ENCODE assay signal across 31 mouse cellular contexts in genomic region chr7:119618209-119618935, GRCm38 (mm10). TPM values are rescaled to one million over a fixed set of nuclear protein-coding genes. Genes with fewer than 3 reads are reported as not detected.
DNase-seq lines count a peak whose midpoint lies in the region; ATAC-seq and TF ChIP-seq lines count a peak whose summit lies in the region.
"Had no signal": no experiment of that assay in that cellular context is flagged by ENCODE, and none has a peak within 500 bp of the region (broad histone marks: within the 10 kb centered on the region; RNA-seq: fewer than 3 reads in every experiment).

No protein-coding gene starts in this region.

- H3K4me1 ChIP-seq in kidney, embryonic 15.5 days: no peaks in the 10 kb centered on the region
- no peaks in the 10 kb centered on the region for H3K4me1 ChIP-seq in ES-E14 (ENCODE audit: control insufficient read depth in 2 of 2, insufficient read depth in 2 of 2, low read length in 2 of 2, poor library complexity in 1 of 2)
- peaks cover 13% of the 10 kb centered on the region for H3K4me1 ChIP-seq in liver, postnatal 0 days (ENCODE audit: insufficient read depth)
- H3K4me1 ChIP-seq: embryonic facial prominence, embryonic 13.5 days; forebrain, embryonic 13.5 days; hindbrain, embryonic 13.5 days; liver, embryonic 13.5 days; midbrain, embryonic 12.5 days; stomach, embryonic 15.5 days had no signal

- H3K36me3 ChIP-seq in kidney, embryonic 15.5 days: no peaks in the 10 kb centered on the region
- no peaks in the 10 kb centered on the region for H3K36me3 ChIP-seq in ES-E14 (ENCODE audit: control insufficient read depth, insufficient read depth, low read length, poor library complexity, severe bottlenecking)
- H3K36me3 ChIP-seq in liver, postnatal 0 days (replicated peaks; ENCODE audit: insufficient read depth, low read length): 0 out of 2 replicates have a peak, but pooled peaks cover 2% of the 10 kb centered on the region
- H3K36me3 ChIP-seq: embryonic facial prominence, embryonic 13.5 days; hindbrain, embryonic 13.5 days; liver, embryonic 13.5 days; midbrain, embryonic 12.5 days; stomach, embryonic 15.5 days had no signal

- no peak overlapping the region for H3K4me2 ChIP-seq in kidney, embryonic 15.5 days
- peak overlapping the region; percentile 63 for H3K4me2 ChIP-seq in liver, postnatal 0 days (ENCODE audit: low read depth, low read length)
- H3K4me2 ChIP-seq: embryonic facial prominence, embryonic 13.5 days; forebrain, embryonic 13.5 days; hindbrain, embryonic 13.5 days; liver, embryonic 13.5 days; midbrain, embryonic 12.5 days; stomach, embryonic 15.5 days had no signal

- no peaks in the 10 kb centered on the region for H3K27me3 ChIP-seq in kidney, embryonic 15.5 days
- H3K27me3 ChIP-seq in liver, postnatal 0 days (ENCODE audit: insufficient read depth, low read length): no peaks in the 10 kb centered on the region
- H3K27me3 ChIP-seq: embryonic facial prominence, embryonic 13.5 days; forebrain, embryonic 13.5 days; hindbrain, embryonic 13.5 days; liver, embryonic 13.5 days; midbrain, embryonic 12.5 days; stomach, embryonic 15.5 days had no signal

- H3K4me3 ChIP-seq in kidney, embryonic 15.5 days (replicated peaks): no peak overlapping the region
- H3K4me3 ChIP-seq in ES-E14 (ENCODE audit: insufficient read depth in 1 of 2, low read depth in 1 of 2, low read length in 2 of 2, poor library complexity in 1 of 2, severe bottlenecking in 1 of 2): no peak overlapping the region
- peak overlapping the region; percentile 29 for H3K4me3 ChIP-seq in liver, postnatal 0 days (ENCODE audit: low read depth, low read length)
- H3K4me3 ChIP-seq: embryonic facial prominence, embryonic 13.5 days; erythroblast, embryonic 14.5 days; forebrain, embryonic 13.5 days; hindbrain, embryonic 13.5 days; left cerebral cortex, adult 2 months; liver, embryonic 13.5 days; midbrain, embryonic 12.5 days; stomach, embryonic 15.5 days had no signal

- TF ChIP-seq EP300 in liver, postnatal 0 days (IDR thresholded peaks at IDR 0.05; ENCODE audit: low read depth): no peak

- no peak for TF ChIP-seq CTCF in liver, postnatal 0 days (IDR thresholded peaks at IDR 0.05; ENCODE audit: low read depth)

- peak; percentile 9 for DNase-seq in adrenal gland, postnatal 10 days
- DNase-seq in adrenal gland, adult (ENCODE audit: inconsistent age in 2 of 2, low spot score in 1 of 2): no peak
- DNase-seq in kidney, adult 8-10 months: peak; percentile 61 to 73
- DNase-seq in ES-E14 (ENCODE audit: low read depth, low spot score): no peak
- no peak for DNase-seq in liver, postnatal 0 days
- DNase-seq in urinary bladder, postnatal 14 days (ENCODE audit: low spot score): no peak
- DNase-seq: adrenal gland, adult 8-10 months; cerebellum, adult 8-10 months; cerebellum, postnatal 36 days; embryo, embryonic 11 days; gastrocnemius, postnatal 36 days; heart, postnatal 36 days; liver, embryonic 13.5 days; thymus, postnatal 25 days had no signal

- ATAC-seq in kidney, embryonic 15.5 days (replicated peaks; ENCODE audit: low FRiP score): no peak
- ATAC-seq in liver, postnatal 0 days: no peak
- ATAC-seq: forebrain, embryonic 13.5 days had no signal

- no peaks in the 10 kb centered on the region for H3K9me3 ChIP-seq in kidney, embryonic 15.5 days (replicated peaks)
- no peaks in the 10 kb centered on the region for H3K9me3 ChIP-seq in ES-E14 (ENCODE audit: control insufficient read depth, insufficient read depth, low read depth, low read length)
- no peaks in the 10 kb centered on the region for H3K9me3 ChIP-seq in liver, postnatal 0 days (ENCODE audit: low read length)
- H3K9me3 ChIP-seq: embryonic facial prominence, embryonic 13.5 days; forebrain, embryonic 13.5 days; hindbrain, embryonic 13.5 days; liver, embryonic 13.5 days; midbrain, embryonic 12.5 days; stomach, embryonic 15.5 days had no signal

- no peak overlapping the region for H3K27ac ChIP-seq in kidney, embryonic 15.5 days
- no peak overlapping the region for H3K27ac ChIP-seq in ES-E14 (ENCODE audit: insufficient read depth, low read depth, low read length, poor library complexity, severe bottlenecking)
- peak overlapping the region; percentile 84 for H3K27ac ChIP-seq in liver, postnatal 0 days (ENCODE audit: low read depth)
- H3K27ac ChIP-seq: embryonic facial prominence, embryonic 13.5 days; forebrain, embryonic 13.5 days; hindbrain, embryonic 13.5 days; kidney, postnatal 0 days; left cerebral cortex, adult 2 months; liver, embryonic 13.5 days; midbrain, embryonic 12.5 days; stomach, embryonic 15.5 days had no signal

- in situ Hi-C loops in ES-E14 (cut with MboI; ENCODE audit: low sequenced_read_pairs in 2 of 2, unreplicated experiment in 2 of 2): no loop called here

- 47% methylated on average over 4 of the region's 4 CpGs for WGBS in kidney, embryonic 15.5 days
- 45% methylated on average over 4 of the region's 4 CpGs for WGBS in liver, postnatal 0 days (ENCODE audit: insufficient replicate concordance)

- no peak overlapping the region for H3K9ac ChIP-seq in kidney, embryonic 15.5 days
- H3K9ac ChIP-seq in ES-E14 (ENCODE audit: insufficient read depth, low read depth, low read length, poor library complexity, severe bottlenecking): no peak overlapping the region
- peak overlapping the region; percentile 43 for H3K9ac ChIP-seq in liver, postnatal 0 days (replicated peaks)
- H3K9ac ChIP-seq: embryonic facial prominence, embryonic 13.5 days; forebrain, embryonic 13.5 days; hindbrain, embryonic 13.5 days; liver, embryonic 13.5 days; midbrain, embryonic 12.5 days; stomach, embryonic 15.5 days had no signal

TF ChIP-seq in ES-E14, 5 proteins besides CTCF, POLR2A, EP300 and RAD21:
- TF ChIP-seq ZNF384 (IDR thresholded peaks at IDR 0.05; ENCODE audit: low read depth, low read length): no peak
- peak; percentile 70 for TF ChIP-seq MAFK (IDR thresholded peaks at IDR 0.05; ENCODE audit: insufficient read depth, low read depth, low read length)

RNA-seq across cellular contexts. Expression of gene Acsm1, which starts 11.5 kb away (rescaled TPM):
- 10 to 100 TPM in 1 of 2 experiments, 1 to 10 TPM in 1; 6.5 to 14.0 TPM for total RNA-seq in adrenal gland, postnatal 10 days (2021)
- polyA plus RNA-seq in kidney, embryonic 15.5 days (2015; fragmentation: Nextera tagmentation; extraction: Ambion mirVana): 2.1 and 2.6 TPM in 2 replicates
- total RNA-seq in ES-E14 (2012; rRNA removed): not detected in 2 replicates
- 74.6 and 77.9 TPM in 2 replicates for polyA plus RNA-seq in liver, postnatal 0 days (2015; fragmentation: Nextera tagmentation; extraction: Ambion mirVana)
- total RNA-seq: adrenal gland, adult 8-10 months; gastrocnemius, postnatal 36 days; heart, adult 8-10 months; heart, postnatal 36 days; layer of hippocampus, postnatal 10 days; left cerebral cortex, adult 2 months; left cerebral cortex, postnatal 36 days; megakaryocyte progenitor cell, adult 5-6 weeks; monocyte, adult 5-6 weeks; neutrophil, adult 5-6 weeks had no signal
- polyA plus RNA-seq: brain, embryonic 14.5 days; embryonic facial prominence, embryonic 13.5 days; erythroblast, embryonic 14.5 days; forebrain, embryonic 13.5 days; heart, embryonic 14.5 days; hindbrain, embryonic 13.5 days; midbrain, embryonic 12.5 days had no signal

Comparison
In these comparisons a context has a peak if more than half of its experiments do, and no peak if none do; other contexts are left out.
1. DNase-seq: peak in adrenal gland, postnatal 10 days (single experiment) and kidney, adult 8-10 months (2 of 2); none in adrenal gland, adult (0 of 2), ES-E14 (single experiment), liver, postnatal 0 days (single experiment) and urinary bladder, postnatal 14 days (single experiment).